In the genomic region with DNA sequence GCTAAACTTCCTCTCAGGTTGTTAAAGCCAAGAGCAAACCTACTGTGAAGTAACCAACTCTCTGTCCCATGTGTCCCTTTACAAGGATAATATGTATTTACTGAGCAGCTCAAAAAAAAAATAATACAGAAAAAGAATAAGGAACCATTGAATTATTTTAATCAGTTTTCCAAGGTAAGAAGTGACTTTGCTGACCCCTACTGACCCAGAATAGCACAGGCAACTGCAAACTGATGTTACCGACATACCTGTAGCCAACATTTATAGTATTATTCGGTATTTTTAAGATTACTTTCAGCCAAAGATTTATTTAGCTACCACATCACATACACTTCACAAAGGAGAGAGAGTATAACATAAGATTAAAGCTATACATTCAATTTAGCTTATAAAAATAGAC, we compare ENCODE assay signal across 13 mouse cellular contexts.
A peak's percentile ranks its signal among the peaks of the same experiment; 100 is the strongest.
DNase-seq lines count a peak whose midpoint lies in the region; ATAC-seq and TF ChIP-seq lines count a peak whose summit lies in the region.
"Had no signal": no experiment of that assay in that cellular context is flagged by ENCODE, and none has a peak within 500 bp of the region (broad histone marks: within the 10 kb centered on the region; RNA-seq: fewer than 3 reads in every experiment).

No protein-coding gene starts in this region.

- H3K4me3 ChIP-seq in heart, adult 2 months, result no peak overlapping the region
- H3K4me3 ChIP-seq in liver, postnatal 0 days (ENCODE audit: low read depth, low read length), result no peak overlapping the region
- H3K4me3 ChIP-seq in liver, embryonic 11.5 days (ENCODE audit: low read depth, low read length), result no peak overlapping the region
- H3K4me3 ChIP-seq: forebrain, embryonic 10.5 days; limb, embryonic 13.5 days had no signal

- no peaks in the 10 kb centered on the region for H3K36me3 ChIP-seq in heart, adult 2 months (ENCODE audit: control insufficient read depth, insufficient read depth, low read length)
- H3K36me3 ChIP-seq in liver, postnatal 0 days (replicated peaks; ENCODE audit: insufficient read depth, low read length), result no peaks in the 10 kb centered on the region
- no peaks in the 10 kb centered on the region for H3K36me3 ChIP-seq in liver, embryonic 11.5 days (ENCODE audit: control insufficient read depth, insufficient read depth, low read length)
- H3K36me3 ChIP-seq: forebrain, embryonic 10.5 days; limb, embryonic 13.5 days had no signal

- DNase-seq in heart, adult 2 months, result no peak
- DNase-seq in heart, postnatal 36 days, result no peak
- no peak for DNase-seq in liver, postnatal 0 days
- no peak for DNase-seq in liver, embryonic 11.5 days (ENCODE audit: low spot score)
- peak; percentile 6 for DNase-seq in NIH3T3 (ENCODE audit: low read depth)
- DNase-seq in lung, postnatal 36 days, result peak; percentile 35
- no peak for DNase-seq in left cerebral cortex, postnatal 4 days
- DNase-seq in retina, postnatal 1 day, result no peak
- DNase-seq: cerebellum, adult 2 months; gastrocnemius, postnatal 10 days; kidney, adult 8-10 months had no signal

- H3K4me2 ChIP-seq in liver, postnatal 0 days (ENCODE audit: low read depth, low read length), result no peak overlapping the region
- no peak overlapping the region for H3K4me2 ChIP-seq in liver, embryonic 11.5 days
- H3K4me2 ChIP-seq: limb, embryonic 13.5 days had no signal

- WGBS in heart, adult 2 months, result 43% methylated on average over 2 of the region's 2 CpGs
- 51% methylated on average over 2 of the region's 2 CpGs for WGBS in liver, postnatal 0 days (ENCODE audit: insufficient replicate concordance)
- WGBS in liver, embryonic 11.5 days, result 45% methylated on average over 2 of the region's 2 CpGs

- H3K27ac ChIP-seq in heart, adult 2 months, result no peak overlapping the region
- no peak overlapping the region for H3K27ac ChIP-seq in liver, postnatal 0 days (ENCODE audit: low read depth)
- no peak overlapping the region for H3K27ac ChIP-seq in liver, embryonic 11.5 days (ENCODE audit: low read depth, low read length)
- H3K27ac ChIP-seq: forebrain, embryonic 10.5 days; limb, embryonic 13.5 days had no signal

- TF ChIP-seq POLR2A in heart, adult 2 months (IDR thresholded peaks at IDR 0.05; ENCODE audit: insufficient read depth, low read depth, low read length), result no peak

- H3K4me1 ChIP-seq in heart, adult 2 months (ENCODE audit: control insufficient read depth, insufficient read depth, low read length), result no peaks in the 10 kb centered on the region
- H3K4me1 ChIP-seq in liver, postnatal 0 days (ENCODE audit: insufficient read depth), result no peaks in the 10 kb centered on the region
- H3K4me1 ChIP-seq in liver, embryonic 11.5 days (replicated peaks; ENCODE audit: control insufficient read depth, insufficient read depth, low read length), result no peaks in the 10 kb centered on the region
- H3K4me1 ChIP-seq: forebrain, embryonic 10.5 days; limb, embryonic 13.5 days had no signal

- intact Hi-C loops in heart, adult 2 months (cut with DNase I), result loop anchor here (2.0 kb wide), 1 partner anchor 202 kb away; no protein-coding TSS in a partner anchor
- intact Hi-C loops in heart, postnatal 36 days (cut with DNase I), result loop anchor here (1.0 kb wide), 1 partner anchor 202 kb away; no protein-coding TSS in a partner anchor
- intact Hi-C loops in left cerebral cortex, postnatal 4 days (cut with DNase I), result no loop called here

- no peaks in the 10 kb centered on the region for H3K79me2 ChIP-seq in heart, adult 2 months (replicated peaks; ENCODE audit: control insufficient read depth, insufficient read depth, low read length)

- no peak overlapping the region for H3K9ac ChIP-seq in heart, adult 2 months (ENCODE audit: low read depth, low read length)
- no peak overlapping the region for H3K9ac ChIP-seq in liver, postnatal 0 days (replicated peaks)
- H3K9ac ChIP-seq in liver, embryonic 11.5 days (ENCODE audit: low read depth, low read length), result no peak overlapping the region
- H3K9ac ChIP-seq: limb, embryonic 13.5 days had no signal

- no peaks in the 10 kb centered on the region for H3K27me3 ChIP-seq in heart, adult 2 months (ENCODE audit: control insufficient read depth, insufficient read depth, low read length)
- H3K27me3 ChIP-seq in liver, postnatal 0 days (ENCODE audit: insufficient read depth, low read length), result no peaks in the 10 kb centered on the region
- H3K27me3 ChIP-seq in liver, embryonic 11.5 days (replicated peaks; ENCODE audit: control insufficient read depth, insufficient read depth, low read length), result no peaks in the 10 kb centered on the region
- H3K27me3 ChIP-seq: limb, embryonic 13.5 days had no signal

- H3K9me3 ChIP-seq in liver, postnatal 0 days (ENCODE audit: low read length), result no peaks in the 10 kb centered on the region
- H3K9me3 ChIP-seq in liver, embryonic 11.5 days (ENCODE audit: control insufficient read depth, low read length), result no peaks in the 10 kb centered on the region
- H3K9me3 ChIP-seq: forebrain, embryonic 10.5 days; limb, embryonic 13.5 days had no signal

- peak; percentile 75 for TF ChIP-seq CTCF in heart, adult 2 months (IDR thresholded peaks at IDR 0.05)
- TF ChIP-seq CTCF in liver, postnatal 0 days (IDR thresholded peaks at IDR 0.05; ENCODE audit: low read depth), result peak; percentile 50

- no peak for ATAC-seq in liver, postnatal 0 days
- no peak for ATAC-seq in liver, embryonic 11.5 days (replicated peaks; ENCODE audit: low FRiP score)

- TF ChIP-seq EP300 in heart, adult 2 months (IDR thresholded peaks at IDR 0.05; ENCODE audit: insufficient read depth, low read depth, low read length), result no peak
- TF ChIP-seq EP300 in liver, postnatal 0 days (IDR thresholded peaks at IDR 0.05; ENCODE audit: low read depth), result no peak

Comparison
In these comparisons a context has a peak if more than half of its experiments do, and no peak if none do; other contexts are left out.
1. DNase-seq: peak in NIH3T3 (single experiment) and lung, postnatal 36 days (single experiment); none in heart, adult 2 months (0 of 2), heart, postnatal 36 days (0 of 2), liver, postnatal 0 days (single experiment), liver, embryonic 11.5 days (single experiment), left cerebral cortex, postnatal 4 days (single experiment) and retina, postnatal 1 day (single experiment).